Mouse (Mus musculus): ENCODE measurements around the gene Ankib1. TPM values are rescaled to one million over a fixed set of nuclear protein-coding genes. Genes with fewer than 3 reads are reported as not detected.
"Not testable (repeated sequence)": the region's sequence is repeated elsewhere in the genome, so short reads cannot be mapped to it uniquely, and the experiment has no call there.

Gene Ankib1
- polyA plus RNA-seq, 1 experiment from 2014 or later = 12.4 TPM

GRCm38 (mm10) chr5:3800041-3800440 is 2.7 kb downstream of the Ankib1 start:
- 78% methylated on average over 1 of the region's 1 CpGs for WGBS
- H3K9me3 ChIP-seq (replicated peaks; ENCODE audit: control insufficient read depth, low read length) = no peaks in the 10 kb centered on the region
- no peak for DNase-seq (ENCODE audit: low spot score)
- H3K27ac ChIP-seq (replicated peaks; ENCODE audit: low read depth, low read length) = no peak overlapping the region
- no peaks in the 10 kb centered on the region for H3K27me3 ChIP-seq (ENCODE audit: control insufficient read depth, insufficient read depth, low read length)
- no peak overlapping the region for H3K9ac ChIP-seq (replicated peaks; ENCODE audit: low read length)
- no peaks in the 10 kb centered on the region for H3K4me1 ChIP-seq (ENCODE audit: control insufficient read depth, insufficient read depth, low read length)
- H3K4me3 ChIP-seq (ENCODE audit: low read depth, low read length) = no peak overlapping the region
- H3K4me2 ChIP-seq (ENCODE audit: low read depth, low read length) = no peak overlapping the region
- no peaks in the 10 kb centered on the region for H3K36me3 ChIP-seq (replicated peaks; ENCODE audit: control insufficient read depth, insufficient read depth, low read depth, low read length)
- ATAC-seq (replicated peaks; ENCODE audit: insufficient number of reproducible peaks, low FRiP score, low TSS enrichment, low read depth) = no peak

- ATAC-seq (replicated peaks; ENCODE audit: insufficient number of reproducible peaks, low FRiP score, low TSS enrichment, low read depth); H3K36me3 ChIP-seq (replicated peaks; ENCODE audit: control insufficient read depth, insufficient read depth, low read depth, low read length); H3K4me2 ChIP-seq (ENCODE audit: low read depth, low read length); H3K27ac ChIP-seq (replicated peaks; ENCODE audit: low read depth, low read length); H3K4me3 ChIP-seq (ENCODE audit: low read depth, low read length); DNase-seq (ENCODE audit: low spot score); H3K4me1 ChIP-seq (ENCODE audit: control insufficient read depth, insufficient read depth, low read length); H3K9ac ChIP-seq (replicated peaks; ENCODE audit: low read length); H3K27me3 ChIP-seq (ENCODE audit: control insufficient read depth, insufficient read depth, low read length); H3K9me3 ChIP-seq (replicated peaks; ENCODE audit: control insufficient read depth, low read length): not testable (repeated sequence)
Observed at GRCm38 (mm10) chr5:3798656-3799055, 4.1 kb downstream of the Ankib1 start.

GRCm38 (mm10) chr5:3797101-3797500 is 5.6 kb downstream of the Ankib1 start:
- not testable (repeated sequence) for DNase-seq (ENCODE audit: low spot score); H3K27ac ChIP-seq (replicated peaks; ENCODE audit: low read depth, low read length); H3K36me3 ChIP-seq (replicated peaks; ENCODE audit: control insufficient read depth, insufficient read depth, low read depth, low read length); H3K27me3 ChIP-seq (ENCODE audit: control insufficient read depth, insufficient read depth, low read length); H3K4me3 ChIP-seq (ENCODE audit: low read depth, low read length); ATAC-seq (replicated peaks; ENCODE audit: insufficient number of reproducible peaks, low FRiP score, low TSS enrichment, low read depth); H3K4me1 ChIP-seq (ENCODE audit: control insufficient read depth, insufficient read depth, low read length); H3K9ac ChIP-seq (replicated peaks; ENCODE audit: low read length); H3K4me2 ChIP-seq (ENCODE audit: low read depth, low read length); H3K9me3 ChIP-seq (replicated peaks; ENCODE audit: control insufficient read depth, low read length)
- 97% methylated on average over 2 of the region's 2 CpGs for WGBS

GRCm38 (mm10) chr5:3791048-3791447 is 11.7 kb downstream of the Ankib1 start:
- Histone ChIP-seq H3K27me3 (ENCODE audit: control insufficient read depth, insufficient read depth, low read length) (no peaks in the 10 kb centered on the region), H3K9ac (replicated peaks; ENCODE audit: low read length) (no peak overlapping the region), H3K4me3 (ENCODE audit: low read depth, low read length) (no peak overlapping the region), H3K4me2 (ENCODE audit: low read depth, low read length) (no peak overlapping the region), H3K9me3 (replicated peaks; ENCODE audit: control insufficient read depth, low read length) (no peaks in the 10 kb centered on the region), H3K4me1 (ENCODE audit: control insufficient read depth, insufficient read depth, low read length) (no peaks in the 10 kb centered on the region), H3K36me3 (replicated peaks; ENCODE audit: control insufficient read depth, insufficient read depth, low read depth, low read length) (no peaks in the 10 kb centered on the region), H3K27ac (replicated peaks; ENCODE audit: low read depth, low read length) (no peak overlapping the region)
- no peak for DNase-seq (ENCODE audit: low spot score)
- no peak for ATAC-seq (replicated peaks; ENCODE audit: insufficient number of reproducible peaks, low FRiP score, low TSS enrichment, low read depth)

GRCm38 (mm10) chr5:3787548-3787947 is 15.2 kb downstream of the Ankib1 start:
- WGBS = 84% methylated on average over 4 of the region's 4 CpGs
- no peaks in the 10 kb centered on the region for H3K36me3 ChIP-seq (replicated peaks; ENCODE audit: control insufficient read depth, insufficient read depth, low read depth, low read length)
- ATAC-seq (replicated peaks; ENCODE audit: insufficient number of reproducible peaks, low FRiP score, low TSS enrichment, low read depth) = no peak

GRCm38 (mm10) chr5:3784751-3785496 is 17.8 kb downstream of the Ankib1 start:
- DNase-seq (ENCODE audit: low spot score) (no peak), ATAC-seq (replicated peaks; ENCODE audit: insufficient number of reproducible peaks, low FRiP score, low TSS enrichment, low read depth) (no peak)
- Histone ChIP-seq H3K36me3 (replicated peaks; ENCODE audit: control insufficient read depth, insufficient read depth, low read depth, low read length) (no peaks in the 10 kb centered on the region), H3K9ac (replicated peaks; ENCODE audit: low read length) (no peak overlapping the region), H3K27me3 (ENCODE audit: control insufficient read depth, insufficient read depth, low read length) (no peaks in the 10 kb centered on the region), H3K9me3 (replicated peaks; ENCODE audit: control insufficient read depth, low read length) (no peaks in the 10 kb centered on the region), H3K4me3 (ENCODE audit: low read depth, low read length) (no peak overlapping the region), H3K27ac (replicated peaks; ENCODE audit: low read depth, low read length) (no peak overlapping the region), H3K4me2 (ENCODE audit: low read depth, low read length) (no peak overlapping the region), H3K4me1 (ENCODE audit: control insufficient read depth, insufficient read depth, low read length) (no peaks in the 10 kb centered on the region)
- 79% methylated on average over 1 of the region's 1 CpGs for WGBS

More at GRCm38 (mm10) chr5:3787548-3787947, 15.2 kb downstream of the Ankib1 start:
- no peak overlapping the region for H3K4me2 ChIP-seq (ENCODE audit: low read depth, low read length)
- no peaks in the 10 kb centered on the region for H3K27me3 ChIP-seq (ENCODE audit: control insufficient read depth, insufficient read depth, low read length)
- no peak for DNase-seq (ENCODE audit: low spot score)
- no peaks in the 10 kb centered on the region for H3K4me1 ChIP-seq (ENCODE audit: control insufficient read depth, insufficient read depth, low read length)
- no peaks in the 10 kb centered on the region for H3K9me3 ChIP-seq (replicated peaks; ENCODE audit: control insufficient read depth, low read length)
- H3K9ac ChIP-seq (replicated peaks; ENCODE audit: low read length) = no peak overlapping the region
- H3K27ac ChIP-seq (replicated peaks; ENCODE audit: low read depth, low read length) = no peak overlapping the region
- no peak overlapping the region for H3K4me3 ChIP-seq (ENCODE audit: low read depth, low read length)

GRCm38 (mm10) chr5:3783947-3784681 is 18.6 kb downstream of the Ankib1 start:
- ATAC-seq (replicated peaks; ENCODE audit: insufficient number of reproducible peaks, low FRiP score, low TSS enrichment, low read depth) (no peak), DNase-seq (ENCODE audit: low spot score) (no peak)
- H3K4me2 ChIP-seq (ENCODE audit: low read depth, low read length) = no peak overlapping the region
- no peaks in the 10 kb centered on the region for H3K4me1 ChIP-seq (ENCODE audit: control insufficient read depth, insufficient read depth, low read length)
- H3K4me3 ChIP-seq (ENCODE audit: low read depth, low read length) = no peak overlapping the region
- no peak overlapping the region for H3K9ac ChIP-seq (replicated peaks; ENCODE audit: low read length)
- H3K9me3 ChIP-seq (replicated peaks; ENCODE audit: control insufficient read depth, low read length) = no peaks in the 10 kb centered on the region
- H3K27me3 ChIP-seq (ENCODE audit: control insufficient read depth, insufficient read depth, low read length) = no peaks in the 10 kb centered on the region
- H3K36me3 ChIP-seq (replicated peaks; ENCODE audit: control insufficient read depth, insufficient read depth, low read depth, low read length) = no peaks in the 10 kb centered on the region
- 84% methylated on average over 2 of the region's 2 CpGs for WGBS
- H3K27ac ChIP-seq (replicated peaks; ENCODE audit: low read depth, low read length) = no peak overlapping the region

GRCm38 (mm10) chr5:3782670-3783069 is 20.1 kb downstream of the Ankib1 start:
- H3K36me3 ChIP-seq (replicated peaks; ENCODE audit: control insufficient read depth, insufficient read depth, low read depth, low read length) = no peaks in the 10 kb centered on the region
- no peak for ATAC-seq (replicated peaks; ENCODE audit: insufficient number of reproducible peaks, low FRiP score, low TSS enrichment, low read depth)
- no peak overlapping the region for H3K4me2 ChIP-seq (ENCODE audit: low read depth, low read length)
- no peak overlapping the region for H3K27ac ChIP-seq (replicated peaks; ENCODE audit: low read depth, low read length)
- DNase-seq (ENCODE audit: low spot score) = no peak
- H3K27me3 ChIP-seq (ENCODE audit: control insufficient read depth, insufficient read depth, low read length) = no peaks in the 10 kb centered on the region
- H3K4me3 ChIP-seq (ENCODE audit: low read depth, low read length) = no peak overlapping the region
- H3K4me1 ChIP-seq (ENCODE audit: control insufficient read depth, insufficient read depth, low read length) = no peaks in the 10 kb centered on the region
- no peak overlapping the region for H3K9ac ChIP-seq (replicated peaks; ENCODE audit: low read length)
- H3K9me3 ChIP-seq (replicated peaks; ENCODE audit: control insufficient read depth, low read length) = no peaks in the 10 kb centered on the region

Measured in embryonic facial prominence, embryonic 11.5 days (tissue).